Mouse (Mus musculus) liver, postnatal 0 days (tissue): ENCODE results near the gene Gmeb1.

Source experiments
- CTCF ChIP-seq: sonication (generic); IDR thresholded peaks from 2 replicates; pipeline ENCODE4 v1.5.1; 2016; ENCODE audit warnings: antibody characterized with exemption, low read depth
- EP300 ChIP-seq: IDR thresholded peaks from 2 replicates; pipeline ENCODE4 v1.6.1; 2016; ENCODE audit warnings: antibody characterized with exemption, low read depth, mild to moderate bottlenecking

DNA sequence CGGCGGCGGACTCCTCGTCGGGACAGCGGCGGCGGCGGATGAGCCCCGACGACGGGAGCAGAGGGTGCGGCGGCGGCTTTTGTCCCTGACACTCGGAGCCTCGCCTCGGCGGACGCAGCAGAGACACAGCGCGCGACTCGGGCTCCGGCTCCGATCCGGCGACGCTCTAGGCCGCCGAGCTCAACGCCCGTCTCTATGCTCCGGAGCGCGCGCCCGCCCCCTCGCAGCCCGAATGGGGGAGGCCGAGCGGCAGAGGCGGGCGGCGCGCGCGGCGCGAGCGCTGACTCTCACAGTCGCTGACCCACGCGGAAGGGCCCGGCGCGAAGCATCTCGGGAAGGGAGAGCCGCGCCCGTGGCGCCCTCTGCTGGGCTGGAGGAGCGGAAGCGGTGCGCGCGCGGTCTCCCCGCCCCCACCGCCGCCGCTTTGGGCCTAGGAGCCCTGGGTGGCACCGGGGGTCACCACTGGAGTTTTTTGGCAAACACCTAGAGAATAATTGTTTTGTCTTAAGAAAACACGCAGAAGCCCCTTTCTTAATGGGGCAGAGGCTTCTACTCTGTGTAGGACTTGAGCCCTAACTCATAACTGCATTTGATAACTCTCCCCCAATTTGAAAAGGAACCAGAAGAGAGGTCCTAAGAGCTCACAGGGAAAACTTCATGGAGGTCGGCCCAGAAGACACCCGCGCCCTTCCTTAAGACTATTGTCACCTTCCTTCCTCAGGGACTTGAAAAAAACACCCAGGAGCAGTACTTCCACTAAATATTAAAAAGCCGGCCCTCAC lies 49.3 kb downstream of the Gmeb1 start, which contains the start of gene Ythdf2:
- TF ChIP-seq CTCF (peak; percentile 92), EP300 (no peak)
